Mouse (Mus musculus) brain, embryonic 18.5 days (tissue): ENCODE data around the gene Atxn7l3b.

Experiments
- DNase-seq: peaks from one replicate; pipeline ENCODE4 v3.0.0-alpha.2; 2012; ENCODE audit warnings: low read depth, low spot score

Atxn7l3b gene

GRCm38 (mm10) chr10:112876655-112877393, 52.0 kb downstream of the Atxn7l3b start:
- DNase-seq, result no peak
